Mouse (Mus musculus) kidney, adult 2 months (tissue): ENCODE results near the gene Dnajb7.

Experiments used
- CTCF ChIP-seq: fragments of 200-500 bp; conservative IDR thresholded peaks from 2 replicates; pipeline ENCODE4 v1.5.1; 2011; ENCODE audit warnings: low read depth, mild to moderate bottlenecking, control low read depth, low read length, moderate library complexity, mixed read lengths; ENCODE audit not compliant: insufficient read depth, insufficient read length
- POLR2A ChIP-seq: fragments of 200-500 bp; IDR thresholded peaks from one replicate; pipeline ENCODE4 v1.6.1; 2011; ENCODE audit warnings: low read depth, low read length, control low read depth

DNA sequence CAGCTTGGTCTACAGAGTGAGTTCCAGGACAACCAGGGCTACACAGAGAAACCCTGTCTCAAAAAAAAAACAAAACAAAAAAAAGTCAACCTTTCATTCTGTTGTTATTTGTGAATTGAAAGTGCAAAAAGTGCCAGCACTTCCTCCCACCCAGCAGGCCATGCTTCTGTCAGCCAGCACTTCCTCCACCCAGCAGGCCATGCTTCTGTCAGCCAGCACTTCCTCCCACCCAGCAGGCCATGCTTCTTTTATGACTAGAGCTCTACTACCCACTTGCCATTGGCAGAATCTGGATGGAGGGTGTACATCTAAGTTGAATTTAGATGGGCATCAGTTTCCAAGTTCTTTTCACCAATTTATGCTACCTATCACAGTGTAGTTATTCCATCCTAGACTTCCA lies 15.1 kb downstream of the Dnajb7 start:
- TF ChIP-seq CTCF, result no peak
- TF ChIP-seq POLR2A, result no peak
